Mouse (Mus musculus): ENCODE data around the gene Pank4.
A peak's percentile ranks its signal among the peaks of the same experiment; 100 is the strongest.

Pank4 gene

GRCm38 (mm10) chr4:154963901-154964580, at the start of gene Pank4:
TSS of gene Pank4 (plus strand) at chr4:154964123.
- peak; percentile 95 for DNase-seq

- DNase-seq, result no peak
Observed at GRCm38 (mm10) chr4:154914252-154914651, 49.7 kb upstream of the Pank4 start.

- peak; percentile 32 for DNase-seq
Observed at GRCm38 (mm10) chr4:154914707-154915106, 49.2 kb upstream of the Pank4 start.

- DNase-seq, result no peak
Observed at GRCm38 (mm10) chr4:154915286-154915685, 48.6 kb upstream of the Pank4 start.

GRCm38 (mm10) chr4:154916662-154917061, 47.3 kb upstream of the Pank4 start:
- no peak for DNase-seq

- DNase-seq, result no peak
Observed at GRCm38 (mm10) chr4:154922291-154922690, 41.6 kb upstream of the Pank4 start.

- DNase-seq, result no peak
Observed at GRCm38 (mm10) chr4:154922931-154923330, 41.0 kb upstream of the Pank4 start.

GRCm38 (mm10) chr4:154925413-154925812, 38.5 kb upstream of the Pank4 start:
- DNase-seq, result no peak

- DNase-seq, result no peak
Observed at GRCm38 (mm10) chr4:154926969-154927898, 36.7 kb upstream of the Pank4 start.

GRCm38 (mm10) chr4:154927899-154928337, 36.0 kb upstream of the Pank4 start:
- peak; percentile 45 for DNase-seq

GRCm38 (mm10) chr4:154928395-154929087, 35.4 kb upstream of the Pank4 start, which contains the start of gene Tnfrsf14:
TSS of gene Tnfrsf14 (minus strand) at chr4:154928563.
- DNase-seq, result no peak

GRCm38 (mm10) chr4:154929088-154929660, 34.7 kb upstream of the Pank4 start:
- DNase-seq, result no peak

GRCm38 (mm10) chr4:154933306-154933907, 30.5 kb upstream of the Pank4 start:
- DNase-seq, result no peak

GRCm38 (mm10) chr4:154934800-154935199, 29.1 kb upstream of the Pank4 start:
- no peak for DNase-seq

- no peak for DNase-seq
Observed at GRCm38 (mm10) chr4:154935788-154936187, 28.1 kb upstream of the Pank4 start.

- no peak for DNase-seq
Observed at GRCm38 (mm10) chr4:154936542-154937255, 27.2 kb upstream of the Pank4 start.

GRCm38 (mm10) chr4:154937746-154938145, 26.2 kb upstream of the Pank4 start:
- no peak for DNase-seq

GRCm38 (mm10) chr4:154940156-154940555, 23.8 kb upstream of the Pank4 start:
- DNase-seq, result no peak

- DNase-seq, result no peak
Observed at GRCm38 (mm10) chr4:154941831-154942230, 22.1 kb upstream of the Pank4 start.

- DNase-seq, result no peak
Observed at GRCm38 (mm10) chr4:154942632-154943322, 21.1 kb upstream of the Pank4 start.

Measured in kidney, postnatal 14 days (tissue).